Mouse (Mus musculus) kidney, embryonic 14.5 days (tissue): ENCODE measurements around the gene Aoc2. TPM values are rescaled to one million over a fixed set of nuclear protein-coding genes. Genes with fewer than 3 reads are reported as not detected.
"Not testable (repeated sequence)": the region's sequence is repeated elsewhere in the genome, so short reads cannot be mapped to it uniquely, and the experiment has no call there.

Source experiments
- ATAC-seq: fragments of 200-750 bp; cut with Nextera tagmentation; 2 replicates; pipeline ENCODE4 v1.8.0; 2017; ENCODE audit warnings: moderate number of reproducible peaks, mild to moderate bottlenecking, moderate TSS enrichment, moderate library complexity; ENCODE audit not compliant: low FRiP score, low TSS enrichment
- H3K27ac ChIP-seq: fragments of 300-500 bp; sonication (generic); 2 replicates; pipeline ENCODE4 v1.5.1; 2014; ENCODE audit warnings: low read depth, mild to moderate bottlenecking, low read length, moderate library complexity, mixed read lengths
- H3K27me3 ChIP-seq: fragments of 300-500 bp; sonication (generic); 2 replicates; pipeline ENCODE4 v1.6.1; 2014; ENCODE audit warnings: mild to moderate bottlenecking, low read length; ENCODE audit not compliant: control insufficient read depth, insufficient read depth
- H3K36me3 ChIP-seq: fragments of 300-500 bp; sonication (generic); 2 replicates; pipeline ENCODE4 v1.6.1; 2014; ENCODE audit warnings: low read length, mixed read lengths; ENCODE audit not compliant: control insufficient read depth, insufficient read depth
- H3K4me1 ChIP-seq: fragments of 300-500 bp; sonication (generic); 2 replicates; pipeline ENCODE4 v1.6.1; 2014; ENCODE audit warnings: low read length, mixed read lengths; ENCODE audit not compliant: control insufficient read depth, insufficient read depth
- H3K4me2 ChIP-seq: fragments of 300-500 bp; sonication (generic); replicated peaks from 2 replicates; pipeline ENCODE4 v1.6.1; 2014; ENCODE audit warnings: low read depth, mild to moderate bottlenecking, low read length
- H3K4me3 ChIP-seq: fragments of 300-500 bp; sonication (generic); 2 replicates; pipeline ENCODE4 v1.5.1; 2014; ENCODE audit warnings: mild to moderate bottlenecking, low read length
- H3K9ac ChIP-seq: fragments of 300-500 bp; sonication (generic); 2 replicates; pipeline ENCODE4 v1.6.1; 2014; ENCODE audit warnings: low read depth, mild to moderate bottlenecking, low read length, moderate library complexity
- H3K9me3 ChIP-seq: fragments of 300-500 bp; sonication (generic); 2 replicates; pipeline ENCODE4 v1.6.1; 2016; ENCODE audit warnings: low read length; ENCODE audit not compliant: control insufficient read depth
- WGBS: fragments of 180-500 bp; shearing (Covaris S2); extraction: QIAGEN DNeasy Blood & Tissue Kit; methylation state at CpG from one replicate; pipeline ENCODE4 v1.1.7; 2014; 5-methylcytosine and 5-hydroxymethylcytosine counted together
- polyA plus RNA-seq: library from polyadenylated mRNA; unstranded; fragments of >200 nt; fragmentation: Nextera tagmentation; extraction: Ambion mirVana; gene quantifications from 2 replicates; pipeline ENCODE4 v1.2.1, GENCODE M21; 2014

Aoc2 gene
- polyA plus RNA-seq, 1 experiment from 2014 or later, result 1.9 TPM

DNA sequence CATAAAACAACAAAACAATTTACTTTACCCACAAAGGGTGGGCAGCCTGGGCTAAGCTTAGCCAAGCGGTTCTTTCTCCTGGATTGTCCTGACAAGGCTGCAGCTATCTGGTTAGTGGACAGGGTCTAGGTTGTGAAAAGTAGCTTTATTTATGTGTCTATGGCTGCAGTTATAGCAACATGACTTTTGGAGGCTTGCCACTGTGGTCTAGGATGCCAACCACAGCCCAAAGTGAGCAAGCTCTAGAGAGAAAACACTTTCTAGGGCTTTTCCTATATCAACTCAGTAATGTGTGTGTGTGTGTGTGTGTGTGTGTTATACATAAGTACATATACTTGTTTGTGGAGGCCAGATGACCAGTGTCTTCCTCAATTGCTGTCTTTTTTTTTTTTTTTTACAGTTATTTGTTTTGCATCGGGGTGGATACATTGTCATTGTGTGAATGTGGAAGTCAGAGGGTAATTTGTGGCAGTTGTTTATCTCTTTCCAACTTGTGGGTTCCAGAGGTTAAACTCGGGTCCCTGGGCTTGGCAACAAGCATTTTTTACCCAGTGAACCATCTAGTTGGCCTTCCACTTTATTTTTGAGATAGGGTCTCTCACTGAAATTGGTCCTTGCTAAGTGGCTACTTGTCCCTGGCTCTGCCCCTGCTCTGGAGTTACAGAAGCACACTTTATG lies 32.8 kb downstream of the Aoc2 start:
- no peak overlapping the region for H3K9ac ChIP-seq
- H3K4me3 ChIP-seq, result no peak overlapping the region
- H3K36me3 ChIP-seq, result no peaks in the 10 kb centered on the region
- no peak for ATAC-seq
- peaks cover 12% of the 10 kb centered on the region for H3K4me1 ChIP-seq
- H3K27ac ChIP-seq, result no peak overlapping the region
- 84% methylated on average over 3 of the region's 3 CpGs for WGBS
- H3K27me3 ChIP-seq, result no peaks in the 10 kb centered on the region
- H3K9me3 ChIP-seq, result no peaks in the 10 kb centered on the region
- no peak overlapping the region for H3K4me2 ChIP-seq

DNA sequence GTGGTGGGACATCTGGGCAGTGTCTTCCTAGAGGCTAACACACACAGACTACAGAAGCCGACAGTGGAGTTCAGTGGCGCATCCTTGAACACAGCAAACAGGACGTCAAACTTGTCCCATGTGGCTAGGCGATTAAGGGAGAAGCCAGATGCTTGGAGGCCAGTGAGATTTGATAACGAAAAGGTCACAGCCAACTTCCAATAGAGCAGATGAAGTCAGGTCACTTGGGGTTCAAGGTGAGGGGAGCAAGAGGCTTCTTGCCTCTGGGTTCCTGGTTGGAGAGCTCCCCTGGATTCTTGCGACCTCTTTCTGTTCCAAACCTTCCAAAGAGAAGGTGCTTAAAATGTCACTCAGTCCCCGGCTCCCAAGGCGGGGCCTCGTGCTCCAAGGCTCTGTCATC lies 34.9 kb downstream of the Aoc2 start:
- H3K27me3 ChIP-seq, result no peaks in the 10 kb centered on the region

DNA sequence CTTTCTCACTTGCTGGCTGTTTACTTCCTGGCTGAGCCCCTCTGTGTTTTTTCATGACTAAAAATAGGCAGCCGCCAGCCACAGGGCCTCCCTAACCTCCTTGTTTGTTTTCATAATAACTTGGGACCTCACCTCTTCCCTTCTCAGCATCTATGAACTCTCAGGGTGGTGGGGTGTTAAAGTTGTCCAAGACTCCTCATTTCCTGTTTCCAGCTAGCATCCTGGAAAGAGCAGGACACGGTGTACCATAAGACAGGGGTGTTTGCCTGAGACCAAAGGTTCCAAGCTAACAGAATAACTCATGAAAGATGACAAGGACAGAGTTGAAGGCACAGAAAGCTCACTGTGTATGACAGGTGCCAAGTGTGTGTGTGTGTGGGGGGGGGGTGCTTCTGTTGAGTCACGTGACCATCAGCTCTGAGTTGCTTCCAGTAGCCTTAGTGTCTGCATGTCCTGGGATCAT lies 35.8 kb downstream of the Aoc2 start:
- Histone ChIP-seq H3K4me3 (no peak overlapping the region), H3K9ac (no peak overlapping the region), H3K36me3 (no peaks in the 10 kb centered on the region), H3K9me3 (no peaks in the 10 kb centered on the region), H3K4me1 (peaks cover 12% of the 10 kb centered on the region), H3K27ac (peak overlapping the region; percentile 37; the same call in 1 of the 2 replicates), H3K4me2 (no peak overlapping the region), H3K27me3 (no peaks in the 10 kb centered on the region)
- 38% methylated on average over 3 of the region's 3 CpGs for WGBS
- ATAC-seq, result no peak; the same call in 1 of the 2 replicates

More for the DNA sequence above, 34.9 kb downstream of the Aoc2 start:
- ATAC-seq, result no peak
- Histone ChIP-seq H3K4me2 (no peak overlapping the region), H3K9me3 (no peaks in the 10 kb centered on the region), H3K9ac (no peak overlapping the region), H3K4me1 (peaks cover 12% of the 10 kb centered on the region), H3K27ac (no peak overlapping the region; the same call in 1 of the 2 replicates), H3K4me3 (no peak overlapping the region), H3K36me3 (no peaks in the 10 kb centered on the region)
- WGBS, result 61% methylated on average over 9 of the region's 9 CpGs

DNA sequence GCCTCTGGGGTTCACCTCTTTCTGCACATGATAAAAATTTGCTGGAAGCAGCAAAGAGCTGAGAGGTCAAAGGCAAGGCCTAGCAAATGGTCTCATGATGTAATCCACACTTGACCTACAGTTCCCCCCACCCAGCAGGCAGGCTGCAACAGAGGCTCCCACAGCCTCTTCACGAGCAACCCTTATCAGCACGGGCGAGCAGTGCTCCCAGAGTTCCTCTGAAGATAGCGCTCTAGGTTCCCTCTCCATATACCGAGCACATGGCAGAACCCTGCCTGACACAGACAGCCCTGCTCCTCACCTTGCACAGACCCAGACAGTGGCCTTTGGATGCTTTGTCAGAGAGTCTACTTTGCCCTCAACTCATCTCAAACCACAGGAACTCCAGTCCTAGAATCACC lies 39.7 kb downstream of the Aoc2 start:
- Histone ChIP-seq H3K9me3 (no peaks in the 10 kb centered on the region), H3K4me3 (no peak overlapping the region), H3K27ac (no peak overlapping the region), H3K36me3 (no peaks in the 10 kb centered on the region), H3K4me2 (no peak overlapping the region), H3K4me1 (peaks cover 12% of the 10 kb centered on the region), H3K27me3 (no peaks in the 10 kb centered on the region), H3K9ac (no peak overlapping the region)
- 70% methylated on average over 3 of the region's 5 CpGs for WGBS
- ATAC-seq, result no peak

DNA sequence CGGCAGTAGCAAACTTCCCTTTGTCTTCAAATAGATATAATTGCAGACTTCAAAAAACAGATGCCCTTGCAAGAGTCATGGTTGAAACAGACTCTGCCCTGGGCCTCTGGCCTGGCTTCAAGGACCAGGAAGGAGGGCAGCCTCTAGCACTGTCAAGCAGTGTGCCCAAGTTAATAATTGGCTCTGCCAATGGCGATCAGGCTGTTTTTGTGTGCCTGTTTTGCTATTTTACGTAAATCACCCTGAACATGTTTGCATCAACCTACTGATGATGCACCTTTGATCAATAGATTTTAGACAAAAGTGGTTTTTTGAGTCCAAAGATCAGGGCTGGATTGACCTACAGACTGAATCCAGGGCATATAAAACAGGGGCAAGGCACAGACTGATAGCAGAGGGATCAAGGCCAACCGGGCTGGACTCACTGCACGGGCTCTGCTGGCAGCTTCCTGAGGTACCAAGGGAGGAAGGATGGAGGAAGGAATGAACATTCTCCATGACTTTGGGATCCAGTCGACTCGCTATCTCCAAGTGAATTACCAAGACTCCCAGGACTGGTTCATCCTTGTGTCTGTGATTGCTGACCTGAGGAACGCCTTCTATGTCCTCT lies 42.6 kb downstream of the Aoc2 start, which contains the start of gene G6pc:
Gene G6pc, plus strand, starts transcription at position 236 of the 610 bp plus-strand sequence.
- 83% methylated on average over 8 of the region's 8 CpGs for WGBS
- Histone ChIP-seq H3K4me2 (no peak within 1 kb of the TSS), H3K36me3 (no peaks in the 10 kb centered on the region), H3K27ac (no peak within 1 kb of the TSS), H3K9ac (no peak within 1 kb of the TSS), H3K4me1 (no peaks in the 10 kb centered on the region), H3K9me3 (no peaks in the 10 kb centered on the region), H3K4me3 (no peak within 1 kb of the TSS), H3K27me3 (no peaks in the 10 kb centered on the region)
- no peak for ATAC-seq

DNA sequence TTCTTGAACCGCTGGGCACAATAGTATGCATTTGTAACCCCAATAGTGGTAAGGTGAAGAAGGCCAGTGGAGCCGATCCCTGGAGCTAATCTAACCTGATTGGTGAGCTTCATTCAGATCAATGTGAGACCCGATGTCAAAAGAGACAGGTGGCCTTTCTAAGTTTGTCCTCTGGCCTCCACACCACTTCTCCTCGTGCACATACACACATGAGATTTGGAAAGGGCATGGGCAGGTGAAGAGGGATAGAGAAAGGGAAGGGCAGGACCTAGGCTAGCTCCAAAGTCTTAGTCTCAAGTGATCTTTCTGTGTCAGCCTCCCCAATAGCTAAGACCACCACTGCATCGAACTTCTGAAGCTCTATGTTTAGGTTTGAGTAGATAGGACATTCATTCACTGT lies 45.3 kb downstream of the Aoc2 start:
- WGBS, result 79% methylated on average over 5 of the region's 5 CpGs

DNA sequence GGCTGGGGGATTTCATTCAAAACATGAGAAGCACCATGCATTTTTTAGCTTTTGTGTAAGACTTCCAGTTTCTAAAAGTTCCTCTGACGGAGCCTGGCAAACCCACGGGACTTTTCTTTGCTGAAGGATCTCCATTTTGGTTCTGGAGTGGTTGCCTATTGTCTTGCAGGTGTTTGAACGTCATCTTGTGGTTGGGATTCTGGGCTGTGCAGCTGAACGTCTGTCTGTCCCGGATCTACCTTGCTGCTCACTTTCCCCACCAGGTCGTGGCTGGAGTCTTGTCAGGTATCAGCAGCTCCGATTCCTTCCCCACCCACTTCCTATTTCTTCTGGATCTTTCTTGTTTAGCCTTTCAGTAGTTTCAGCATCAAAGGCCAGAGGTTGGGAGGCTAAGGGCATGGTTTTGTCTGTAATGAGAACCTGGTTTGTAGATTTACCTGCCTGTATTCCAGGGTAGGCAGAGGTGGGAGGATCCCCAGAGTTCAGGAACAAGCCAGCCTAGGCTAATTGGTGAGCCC lies 49.6 kb downstream of the Aoc2 start:
- Histone ChIP-seq H3K9me3 (no peaks in the 10 kb centered on the region), H3K9ac (no peak overlapping the region), H3K36me3 (no peaks in the 10 kb centered on the region), H3K4me3 (no peak overlapping the region), H3K27me3 (no peaks in the 10 kb centered on the region), H3K4me2 (no peak overlapping the region), H3K4me1 (no peaks in the 10 kb centered on the region), H3K27ac (no peak overlapping the region)
- ATAC-seq, result no peak
- WGBS, result 74% methylated on average over 7 of the region's 7 CpGs

More for the DNA sequence above, 45.3 kb downstream of the Aoc2 start:
- Histone ChIP-seq H3K27me3 (no peaks in the 10 kb centered on the region), H3K36me3 (no peaks in the 10 kb centered on the region), H3K27ac (no peak overlapping the region), H3K4me1 (no peaks in the 10 kb centered on the region), H3K4me3 (no peak overlapping the region), H3K4me2 (no peak overlapping the region), H3K9ac (no peak overlapping the region), H3K9me3 (no peaks in the 10 kb centered on the region)
- ATAC-seq, result no peak

DNA sequence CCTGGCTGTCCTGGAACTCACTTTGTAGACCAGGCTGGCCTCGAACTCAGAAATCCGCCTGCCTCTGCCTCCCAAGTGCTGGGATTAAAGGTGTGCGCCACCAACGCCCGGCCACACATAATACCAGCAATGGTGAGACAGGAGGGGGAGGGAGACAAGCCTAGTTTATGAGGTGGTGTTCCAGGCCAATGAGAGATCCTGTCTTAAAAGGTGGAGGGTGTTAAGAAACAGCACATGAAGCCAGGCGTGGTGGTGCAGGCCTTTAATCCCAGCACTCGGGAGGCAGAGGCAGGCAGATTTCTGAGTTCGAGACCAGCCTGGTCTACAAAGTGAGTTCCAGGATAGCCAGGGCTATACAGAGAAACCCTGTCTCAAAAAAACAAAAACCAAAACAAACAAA lies 53.3 kb downstream of the Aoc2 start:
- not testable (repeated sequence) for H3K9me3 ChIP-seq, H3K27ac ChIP-seq, H3K4me1 ChIP-seq, H3K9ac ChIP-seq, H3K36me3 ChIP-seq, H3K4me3 ChIP-seq, ATAC-seq, H3K27me3 ChIP-seq, H3K4me2 ChIP-seq
- 91% methylated on average over 8 of the region's 8 CpGs for WGBS

DNA sequence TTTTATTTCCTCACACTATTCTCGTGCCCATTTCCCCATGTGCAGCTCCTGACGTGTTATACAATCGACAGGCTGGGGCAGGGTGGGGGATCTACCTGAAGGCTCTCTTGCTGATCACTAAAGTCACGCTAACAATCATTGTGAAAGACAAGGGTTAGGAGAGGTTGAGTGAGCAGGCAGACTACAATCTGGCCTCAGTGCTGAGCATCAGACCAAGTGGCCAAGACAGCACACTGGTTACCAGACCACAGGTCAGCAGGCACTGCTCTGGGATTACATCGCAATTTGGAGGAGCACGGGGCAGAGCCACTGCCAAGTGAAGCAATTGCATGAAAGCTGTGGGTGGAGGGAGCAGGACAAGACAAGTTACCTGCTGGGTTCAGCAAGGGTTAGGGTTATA lies 54.1 kb downstream of the Aoc2 start:
- Histone ChIP-seq H3K27me3 (no peaks in the 10 kb centered on the region), H3K4me1 (0 out of 2 replicates have a peak, but pooled peaks cover 3% of the 10 kb centered on the region), H3K4me3 (no peak overlapping the region), H3K4me2 (no peak overlapping the region), H3K9ac (no peak overlapping the region), H3K36me3 (no peaks in the 10 kb centered on the region), H3K9me3 (no peaks in the 10 kb centered on the region), H3K27ac (no peak overlapping the region)
- WGBS, result 82% methylated on average over 6 of the region's 6 CpGs
- no peak for ATAC-seq
